Mouse (Mus musculus): ENCODE results near the gene Mon2.

The Mon2 gene

GRCm38 (mm10) chr10:122962651-122963050, 113.7 kb downstream of the Mon2 start:
- DNase-seq (ENCODE audit: low spot score), result no peak

DNA sequence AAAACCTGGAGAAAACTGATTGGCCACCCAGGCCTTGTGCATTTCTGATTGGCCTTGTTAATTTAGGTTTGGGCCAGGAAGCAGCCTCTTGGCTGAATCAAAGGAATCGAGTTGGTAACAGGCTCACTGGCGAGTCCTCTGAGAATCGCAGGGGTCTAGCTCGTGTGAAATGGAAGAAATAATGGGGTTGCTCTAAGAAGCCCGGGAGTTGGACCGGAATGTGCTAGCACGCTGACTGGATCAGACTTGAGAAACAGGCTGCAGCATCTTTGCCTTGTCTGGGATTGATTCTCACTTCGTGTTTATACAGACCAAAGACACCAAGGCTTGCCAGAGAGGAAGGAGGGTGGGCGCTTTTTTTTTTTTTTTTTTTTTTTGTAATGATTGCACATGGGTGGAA, 114.8 kb downstream of the Mon2 start:
- DNase-seq (ENCODE audit: low spot score), result no peak

DNA sequence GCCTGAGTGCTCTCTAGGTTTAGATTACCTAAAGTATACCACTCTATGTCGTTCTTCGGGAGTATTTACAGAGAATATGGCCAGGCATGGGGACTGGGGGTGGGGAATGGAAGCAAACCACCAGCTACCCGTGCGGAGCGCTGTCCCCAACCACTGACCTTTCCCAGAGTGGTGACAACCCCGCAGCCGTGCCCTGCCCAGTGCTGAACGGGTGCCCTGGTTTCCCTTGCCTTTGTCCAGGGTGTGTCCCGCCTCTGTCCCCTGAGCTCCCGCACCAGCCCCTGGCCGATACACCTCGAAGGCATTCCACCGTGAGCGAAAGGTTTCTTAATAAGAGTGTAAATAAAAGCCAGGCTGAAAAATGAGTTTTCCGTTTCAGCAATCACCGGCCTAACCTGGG, 115.6 kb downstream of the Mon2 start:
- no peak for DNase-seq (ENCODE audit: low spot score)

- no peak for DNase-seq (ENCODE audit: low spot score)
These were observed 116.1 kb downstream of the Mon2 start for GRCm38 (mm10) chr10:122960216-122960615.

DNA sequence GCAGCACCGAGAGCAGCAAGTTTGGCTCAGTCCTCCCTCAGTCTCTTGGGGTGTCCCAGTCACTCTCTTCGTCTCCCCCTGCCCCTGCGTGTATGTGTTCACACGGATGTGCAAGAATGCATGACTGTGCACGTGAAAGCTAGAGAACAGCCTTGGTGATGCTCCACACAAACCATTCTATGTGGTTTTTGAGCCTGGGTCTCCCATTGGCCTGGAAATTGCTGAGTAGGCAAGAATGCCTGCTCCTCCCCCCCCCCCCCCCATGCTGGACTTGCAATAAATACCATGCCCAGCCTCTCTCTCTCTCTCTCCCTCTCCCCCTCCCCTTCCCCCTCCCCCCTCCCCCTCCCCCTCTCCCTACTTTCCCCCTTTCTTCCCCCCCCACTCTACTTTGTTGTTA, 117.6 kb downstream of the Mon2 start:
- no peak for DNase-seq (ENCODE audit: low spot score)

DNA sequence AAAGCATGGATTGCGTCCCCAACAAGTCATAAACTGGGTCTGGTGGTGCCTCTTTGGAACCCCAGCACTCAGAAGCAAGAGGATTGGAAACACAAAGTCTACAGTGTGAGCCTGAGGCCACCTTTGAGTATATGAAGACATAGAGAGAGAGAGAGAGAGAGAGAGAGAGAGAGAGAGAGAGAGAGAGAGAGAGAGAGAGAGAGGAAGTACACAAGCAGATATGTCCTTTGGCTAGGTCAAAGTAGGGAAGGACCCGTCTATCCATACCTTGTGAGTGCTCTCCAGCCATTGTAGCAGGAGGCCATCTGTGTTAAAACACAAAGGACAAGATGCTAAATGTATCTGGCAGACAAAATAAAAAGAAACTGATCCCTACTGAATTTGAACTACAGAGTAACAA, 118.4 kb downstream of the Mon2 start:
- no peak for DNase-seq (ENCODE audit: low spot score)

GRCm38 (mm10) chr10:122953576-122953975, 122.7 kb downstream of the Mon2 start:
- no peak for DNase-seq (ENCODE audit: low spot score)

GRCm38 (mm10) chr10:122950966-122951365, 125.3 kb downstream of the Mon2 start:
- no peak for DNase-seq (ENCODE audit: low spot score)

DNA sequence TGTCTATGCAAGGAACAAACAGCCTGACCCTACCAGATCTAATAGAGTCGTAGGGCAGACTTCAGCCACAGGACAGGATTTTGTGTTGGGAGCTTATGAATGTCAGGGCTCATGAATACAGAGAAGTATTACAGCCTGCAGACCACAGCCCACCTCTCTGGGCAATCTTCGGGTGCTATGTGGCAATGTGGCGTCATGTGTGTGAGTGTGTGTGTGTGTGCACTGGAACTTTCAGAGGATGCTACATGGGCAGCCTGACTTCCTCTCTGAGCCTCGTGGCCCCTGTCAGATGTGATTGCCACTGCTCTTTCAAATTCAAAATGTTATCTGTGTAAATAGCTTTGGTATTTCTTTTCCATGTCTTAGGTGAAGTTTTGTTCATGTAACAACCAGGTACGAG, 131.4 kb downstream of the Mon2 start:
- DNase-seq (ENCODE audit: low spot score), result no peak

GRCm38 (mm10) chr10:122943824-122944223, 132.5 kb downstream of the Mon2 start:
- no peak for DNase-seq (ENCODE audit: low spot score)

DNA sequence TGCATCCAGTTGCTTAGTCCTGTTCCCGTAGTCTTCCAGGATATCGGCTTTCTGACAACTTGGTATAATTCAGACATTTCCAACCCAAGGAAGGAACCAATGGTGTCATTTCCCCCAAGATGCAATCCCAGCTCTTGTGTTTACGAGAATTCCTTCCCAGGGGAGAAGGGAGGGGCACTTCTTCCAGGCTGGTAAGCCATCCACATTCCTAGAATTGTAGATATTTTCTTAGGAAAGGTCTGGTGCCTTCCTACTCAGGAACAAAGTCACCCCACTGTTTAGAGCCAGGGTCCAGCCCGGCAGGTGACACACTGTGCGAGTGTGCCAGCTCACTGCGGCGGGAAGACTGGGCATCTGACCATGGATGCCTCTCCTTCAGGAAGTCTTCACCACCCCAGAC, 133.5 kb downstream of the Mon2 start:
- no peak for DNase-seq (ENCODE audit: low spot score)
